Mouse (Mus musculus): ENCODE measurements around the gene Rgs17.
"Not testable (repeated sequence)": the region's sequence is repeated elsewhere in the genome, so short reads cannot be mapped to it uniquely, and the experiment has no call there.

Gene Rgs17

DNA sequence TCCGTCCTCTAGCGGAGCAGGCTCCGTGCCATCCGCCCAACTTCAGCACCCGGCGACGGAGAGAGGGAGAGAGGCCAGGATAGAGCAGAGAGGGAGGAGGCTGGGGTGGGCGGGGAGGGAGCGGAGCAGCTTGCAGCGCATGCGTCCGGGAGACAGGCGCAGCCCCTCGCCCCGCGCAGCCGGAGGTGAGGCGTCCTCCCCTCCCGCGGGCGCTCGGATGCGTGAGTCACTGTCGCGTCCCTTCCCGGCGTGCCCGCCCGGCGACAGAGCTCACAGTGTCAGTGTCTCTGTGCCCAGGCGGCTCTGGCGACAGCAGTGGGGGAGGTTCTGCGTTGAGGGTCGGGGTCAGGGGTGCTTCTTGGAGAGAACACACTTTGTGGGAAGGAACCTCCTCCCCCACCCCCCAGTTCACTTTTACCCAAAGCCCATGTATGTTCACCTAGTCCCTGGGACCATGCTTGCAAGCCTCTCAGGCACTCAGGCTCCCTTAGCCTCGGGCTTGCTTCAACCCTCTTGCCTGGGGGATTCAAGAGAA is at the start of gene Rgs17:
Gene Rgs17, minus strand, starts transcription at position 107 of the 535 bp plus-strand sequence.
- DNase-seq (ENCODE audit: low spot score), result peak; percentile 78

DNA sequence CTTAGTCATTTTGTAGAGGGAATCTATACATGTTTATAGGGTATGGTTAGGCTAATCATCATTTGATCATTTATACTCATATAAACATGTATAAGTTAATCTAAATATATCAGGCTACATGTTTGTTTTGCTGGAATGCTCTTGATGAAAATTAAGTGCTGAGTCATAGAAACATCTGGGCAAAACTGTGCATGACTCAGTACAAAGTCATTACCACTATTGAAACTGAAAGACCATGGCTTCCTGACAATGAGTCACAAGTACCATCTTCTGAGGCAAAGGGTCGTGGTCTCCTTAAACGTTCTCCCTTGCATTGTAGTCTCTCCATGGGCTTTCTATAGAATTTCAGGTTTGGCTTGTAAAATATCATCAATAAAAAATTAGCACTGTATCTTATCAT is 45.5 kb upstream of the Rgs17 start:
- DNase-seq (ENCODE audit: low spot score), result no peak

DNA sequence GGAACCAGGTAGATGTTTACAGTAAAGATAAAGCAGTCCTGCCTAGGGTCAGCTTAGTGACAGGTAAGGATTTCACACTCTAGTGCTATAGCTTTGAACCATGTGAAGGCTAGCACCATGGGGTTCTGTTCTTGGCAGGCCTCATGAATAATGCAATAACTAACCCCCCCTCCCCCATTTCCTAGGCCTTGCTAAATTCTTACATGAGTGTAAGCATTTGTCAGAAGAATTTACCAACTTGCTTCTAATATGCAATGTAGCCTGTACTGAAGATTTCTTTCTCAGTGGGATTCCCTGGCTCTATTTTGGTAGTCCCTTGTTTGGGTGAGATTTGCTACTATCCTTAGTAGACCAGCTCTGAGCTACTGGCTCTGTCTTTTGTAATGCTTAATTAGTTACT is 31.6 kb upstream of the Rgs17 start:
- DNase-seq (ENCODE audit: low spot score), result not testable (repeated sequence)

DNA sequence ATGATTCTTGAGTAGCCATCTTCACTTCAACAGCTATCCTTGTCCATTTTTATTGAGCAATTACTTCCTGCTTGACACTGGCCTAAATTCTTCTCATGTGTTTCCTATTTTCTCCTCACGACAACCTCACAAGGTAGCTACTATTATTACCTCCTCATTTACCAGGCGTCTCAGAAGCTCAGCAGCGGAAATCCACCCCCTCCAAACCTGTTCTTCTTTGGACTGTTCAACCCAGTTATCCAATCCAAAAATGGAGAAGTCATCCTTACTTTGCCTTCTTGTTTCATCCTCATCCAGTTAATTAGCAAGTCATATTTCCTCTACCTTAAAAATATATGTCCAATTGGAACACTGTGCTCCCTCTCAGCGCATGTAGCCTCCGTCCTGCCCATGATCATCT is 2.1 kb upstream of the Rgs17 start:
- DNase-seq (ENCODE audit: low spot score), result no peak

DNA sequence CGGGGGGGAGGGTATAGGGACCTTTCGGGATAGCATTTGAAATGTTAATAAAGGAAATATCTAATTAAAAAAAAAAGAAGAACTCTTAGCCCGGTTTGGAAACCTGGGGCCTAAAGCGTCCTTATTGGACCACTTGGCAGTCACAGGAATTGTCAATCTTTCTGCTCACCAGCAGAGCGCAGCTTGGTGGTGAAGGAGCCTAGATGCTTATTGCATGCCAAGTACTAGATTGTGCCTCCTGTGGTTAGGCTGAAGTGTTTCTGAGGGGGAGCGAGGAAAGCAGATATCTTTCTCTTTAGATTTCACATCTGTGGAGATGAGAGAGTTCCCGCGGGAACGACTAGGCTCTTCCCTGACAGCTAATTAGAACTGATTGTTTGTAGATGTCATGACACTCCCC is 896 bp upstream of the Rgs17 start:
- DNase-seq (ENCODE audit: low spot score), result peak; percentile 25

DNA sequence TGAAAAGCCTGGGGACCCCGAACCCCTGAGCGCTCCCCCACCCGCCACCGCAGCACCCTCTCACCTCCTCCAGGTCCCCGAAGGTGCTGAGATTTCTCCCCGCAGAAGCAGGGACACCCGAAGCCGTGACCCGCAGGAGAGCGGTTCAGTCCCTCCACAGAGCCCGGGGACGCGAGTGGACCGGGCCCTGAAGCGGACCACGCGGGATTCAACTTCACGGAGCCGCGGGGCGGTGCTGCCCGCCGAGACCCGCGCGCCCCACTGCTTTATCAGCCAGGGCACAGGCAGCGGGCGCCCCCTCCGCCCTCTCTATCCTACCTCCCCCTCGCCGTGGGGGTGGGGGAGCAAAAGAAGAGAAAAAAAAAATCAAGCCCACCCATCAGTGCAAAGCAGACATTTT is 429 bp downstream of the Rgs17 start:
- no peak for DNase-seq (ENCODE audit: low spot score)

DNA sequence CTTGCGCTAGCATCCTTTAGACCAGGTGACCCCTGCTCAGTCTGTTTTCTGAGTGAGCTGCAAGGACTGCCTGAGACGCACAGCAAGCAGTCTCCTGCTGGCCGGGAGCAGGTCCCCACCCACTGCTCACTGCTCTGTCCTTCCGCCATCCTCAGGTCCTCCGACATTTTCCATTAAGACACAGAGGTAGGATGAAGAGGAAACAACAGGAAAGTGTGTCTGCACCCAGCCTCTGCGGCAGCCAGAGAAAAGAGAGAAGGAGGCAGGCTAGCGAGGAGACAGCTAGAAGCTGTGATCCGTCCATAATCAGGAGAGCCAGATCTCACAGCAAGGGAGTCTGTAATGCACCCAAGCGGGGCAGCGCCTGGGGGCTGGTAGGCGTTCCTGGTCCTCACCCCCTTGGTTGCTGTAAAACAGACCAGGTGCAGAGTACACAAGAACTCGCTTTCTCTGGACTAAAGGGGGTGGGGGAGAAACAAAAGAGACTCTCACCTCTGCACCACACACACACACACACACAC is 1.1 kb downstream of the Rgs17 start:
- peak; percentile 13 for DNase-seq (ENCODE audit: low spot score)

DNA sequence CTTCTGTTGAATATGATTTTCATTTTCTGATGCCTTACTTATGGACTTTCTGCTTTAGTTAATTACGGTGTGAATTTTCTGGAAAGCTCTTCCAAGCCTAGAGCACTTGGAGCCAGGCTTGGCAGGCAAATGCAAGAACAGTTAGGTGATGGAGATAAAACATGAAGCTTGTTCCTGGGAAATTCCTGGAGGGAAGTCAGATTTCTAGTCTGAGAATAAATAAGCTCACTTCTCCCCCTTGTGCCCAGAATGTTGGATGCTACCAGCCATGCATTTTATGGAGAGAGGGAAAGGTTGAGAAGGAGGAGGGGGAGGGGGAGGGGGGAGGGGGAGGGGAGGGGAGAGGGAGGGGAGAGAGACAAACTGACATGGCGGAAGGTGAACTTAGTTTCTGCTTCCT is 17.8 kb downstream of the Rgs17 start:
- no peak for DNase-seq (ENCODE audit: low spot score)

DNA sequence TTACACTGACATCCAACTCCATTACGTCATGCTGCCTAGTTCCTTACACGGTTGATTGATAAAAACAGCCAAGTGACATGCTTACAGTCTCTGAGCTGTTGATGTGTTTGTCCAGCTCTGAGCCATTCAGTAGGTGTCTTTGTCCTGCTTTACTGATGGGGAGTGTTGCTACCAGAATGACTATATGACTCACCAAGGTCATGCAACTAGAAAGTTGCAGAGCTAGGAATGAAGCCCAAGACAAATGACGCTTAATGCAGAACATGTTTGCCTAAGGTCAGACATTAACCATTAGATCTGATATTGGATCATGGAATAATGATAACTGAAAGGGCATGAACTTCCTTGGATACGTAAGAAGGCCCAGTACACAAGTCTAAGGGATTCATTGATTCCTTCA is 20.4 kb downstream of the Rgs17 start:
- no peak for DNase-seq (ENCODE audit: low spot score)

DNA sequence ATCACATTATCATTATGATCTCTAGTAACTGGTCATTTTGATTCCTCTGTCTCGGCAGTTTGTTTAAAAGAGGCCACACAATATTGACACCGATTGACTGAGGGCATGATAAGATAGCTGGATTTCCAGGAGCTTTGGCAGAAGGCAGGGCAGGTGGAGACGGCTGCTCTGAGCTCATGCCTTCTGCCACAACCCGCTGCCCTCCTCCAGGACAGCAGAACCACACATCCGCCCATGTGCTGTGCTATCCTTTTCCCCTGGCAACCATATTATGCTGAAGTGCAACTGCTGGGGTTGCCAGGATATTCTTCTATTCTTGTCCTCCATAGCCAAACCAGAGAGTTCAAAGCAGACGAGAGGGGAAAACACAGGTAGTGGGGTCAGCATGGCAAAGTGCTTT is 21.5 kb downstream of the Rgs17 start:
- no peak for DNase-seq (ENCODE audit: low spot score)

DNA sequence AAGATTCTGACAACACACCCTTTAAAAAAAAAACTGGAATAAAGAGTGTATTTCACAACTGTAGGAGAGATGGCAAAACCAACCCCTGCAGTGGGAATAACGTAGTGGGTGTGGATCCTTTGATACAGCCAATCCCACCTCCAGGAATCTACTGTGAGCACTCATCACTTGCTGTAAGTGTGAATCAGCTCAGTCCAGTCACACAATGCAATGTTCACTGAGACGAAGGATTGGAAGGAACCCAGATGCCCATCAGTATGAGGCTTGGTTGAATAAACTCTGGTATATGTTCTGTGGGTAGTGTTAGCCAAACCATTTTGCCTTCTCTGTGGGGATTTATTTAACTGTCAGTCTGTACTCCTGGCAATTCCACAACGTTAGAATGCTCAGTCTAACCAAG is 45.1 kb downstream of the Rgs17 start:
- no peak for DNase-seq (ENCODE audit: low spot score)

DNA sequence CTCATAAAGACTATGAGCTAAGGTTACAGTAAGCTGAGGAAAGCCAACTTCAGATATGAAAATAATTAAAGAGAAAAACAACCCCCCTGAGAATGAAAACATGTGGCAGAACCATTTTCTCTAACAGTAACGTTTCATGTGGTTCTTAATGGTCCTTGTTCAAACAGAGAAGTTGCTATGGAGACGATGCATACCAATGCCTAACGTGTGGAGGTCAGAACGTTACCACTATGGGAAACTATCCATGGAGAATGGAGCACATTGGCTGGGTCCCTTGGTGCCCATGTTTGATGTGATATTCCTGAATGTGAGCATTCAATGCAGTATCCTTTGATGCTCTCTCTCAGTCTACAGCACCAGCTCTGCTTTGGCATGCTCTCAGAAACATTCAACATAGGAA is 51.1 kb downstream of the Rgs17 start:
- DNase-seq (ENCODE audit: low spot score), result no peak

DNA sequence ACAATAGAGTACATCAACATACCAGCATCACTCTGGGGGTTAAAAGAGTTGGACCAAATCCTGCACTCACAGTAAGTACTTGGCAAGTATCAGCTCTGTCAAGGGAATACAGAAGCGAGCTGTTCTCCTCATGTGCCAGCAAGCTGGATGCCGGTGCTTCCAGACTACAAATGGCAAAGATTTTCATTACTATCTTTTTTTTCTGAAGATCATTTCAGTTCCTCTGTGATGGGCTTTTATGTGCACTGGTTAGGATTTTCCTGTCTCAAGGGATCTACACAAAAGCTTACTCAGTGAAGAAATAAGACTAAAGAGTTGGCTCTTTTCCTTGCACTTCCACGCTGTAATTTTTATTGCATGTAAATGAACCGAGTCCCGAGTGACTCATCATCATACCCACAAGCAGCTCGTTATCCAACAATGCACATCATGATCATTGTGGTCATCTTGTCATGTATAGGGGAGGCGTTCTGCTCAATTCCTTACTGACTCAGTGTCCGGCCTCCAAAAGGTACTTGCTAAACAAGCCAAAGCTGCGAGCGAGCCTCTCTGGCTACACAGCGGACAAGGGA is 54.1 kb downstream of the Rgs17 start:
- DNase-seq (ENCODE audit: low spot score), result no peak

DNA sequence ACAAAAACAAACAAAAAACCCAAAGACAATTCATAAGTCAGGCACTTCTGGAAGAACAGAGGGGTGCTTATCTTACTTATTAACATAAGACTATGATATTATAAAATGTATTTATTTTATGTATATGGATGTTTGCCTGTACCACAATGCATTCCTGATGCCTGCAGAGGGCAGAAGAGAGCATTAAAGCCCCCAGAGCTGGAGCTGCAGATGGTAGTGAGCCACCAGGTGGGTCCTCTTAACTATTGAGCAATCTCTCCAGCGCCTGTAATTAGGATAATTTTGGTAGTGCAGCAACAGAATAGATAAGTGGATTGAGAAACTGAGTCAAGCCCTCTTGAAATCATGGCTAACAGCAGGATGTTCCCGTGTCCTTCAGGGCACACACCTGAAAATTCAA is 56.2 kb downstream of the Rgs17 start:
- no peak for DNase-seq (ENCODE audit: low spot score)

DNA sequence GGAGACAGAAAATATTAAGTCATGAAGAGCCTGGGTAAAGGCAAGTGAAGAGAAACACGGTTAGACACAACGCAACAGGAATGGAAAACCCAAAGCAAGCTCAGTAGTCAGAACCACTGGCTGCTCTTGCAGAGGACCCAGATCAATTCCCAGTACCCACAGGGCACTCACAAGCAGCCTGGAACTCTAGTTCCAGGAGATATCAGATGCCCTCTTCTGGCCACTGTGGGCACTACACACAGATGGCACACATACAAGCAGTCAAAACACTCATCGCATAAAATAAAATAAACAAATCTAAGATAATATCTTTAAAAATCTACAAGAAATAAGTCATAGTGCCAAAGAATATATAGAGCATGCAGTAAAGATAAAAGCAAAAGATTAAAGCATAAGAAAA is 59.5 kb downstream of the Rgs17 start:
- DNase-seq (ENCODE audit: low spot score), result no peak

DNA sequence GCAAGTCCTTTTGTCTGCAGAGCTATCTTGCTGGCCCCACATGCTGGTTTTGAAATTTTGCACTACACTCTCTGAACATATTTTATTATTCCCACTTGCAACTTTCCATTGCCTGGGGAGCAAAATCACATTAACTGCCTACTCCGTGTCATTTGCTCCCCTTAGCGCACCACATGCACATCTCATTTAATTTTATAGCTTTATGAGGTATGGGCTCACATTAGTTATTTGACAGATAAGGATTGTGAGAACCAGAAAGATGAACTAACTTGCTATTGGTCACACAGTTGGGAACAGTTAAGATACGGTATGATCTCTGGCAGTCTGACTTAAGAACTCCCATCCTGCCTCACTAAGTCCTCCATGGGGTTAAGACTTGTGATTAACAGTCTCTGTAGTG is 61.4 kb downstream of the Rgs17 start:
- no peak for DNase-seq (ENCODE audit: low spot score)

DNA sequence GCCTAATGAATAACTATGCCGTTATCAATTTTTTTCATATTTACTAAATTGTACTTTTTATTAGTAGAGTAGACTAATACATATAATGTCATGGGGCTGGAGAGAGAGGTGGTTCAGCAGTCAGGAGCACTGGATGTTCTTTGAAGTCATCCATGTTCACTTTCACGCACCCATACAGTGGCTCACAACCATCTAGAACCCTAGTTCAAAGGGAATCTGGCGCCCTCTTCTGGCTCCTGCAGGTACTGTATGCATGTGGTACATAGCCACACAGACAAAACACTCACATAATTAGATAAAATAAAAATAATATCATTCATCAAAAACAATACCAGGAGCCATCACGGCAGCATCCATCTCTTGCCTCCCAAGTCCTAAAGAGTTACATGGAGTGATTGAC is 62.5 kb downstream of the Rgs17 start:
- peak; percentile 14 for DNase-seq (ENCODE audit: low spot score)

DNA sequence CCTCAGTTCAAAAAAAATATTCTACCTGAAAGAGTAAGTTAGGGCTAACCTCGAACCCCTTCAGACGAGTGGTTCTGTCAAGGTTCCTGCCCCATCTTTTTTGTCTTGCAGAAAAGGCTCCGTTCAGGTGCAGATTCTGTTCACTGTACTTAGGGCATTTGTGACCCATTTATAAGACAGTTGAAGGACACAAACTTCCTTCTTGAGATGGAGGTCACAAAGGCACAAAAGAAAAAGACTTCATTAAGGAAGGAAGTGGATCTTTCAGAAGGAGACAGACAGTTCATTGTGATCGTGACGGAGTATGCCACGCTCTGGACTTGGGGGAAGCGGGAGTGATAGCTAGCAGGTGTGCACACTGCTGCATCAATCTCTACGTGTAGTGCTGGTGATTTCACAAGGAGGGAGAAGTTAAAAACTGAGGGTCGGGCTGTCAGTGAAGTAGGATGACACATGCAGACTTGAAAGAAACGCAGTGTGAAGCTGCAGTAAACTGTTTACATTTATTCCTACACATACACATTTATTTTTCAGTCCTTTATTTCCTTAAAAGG is 64.1 kb downstream of the Rgs17 start:
- DNase-seq (ENCODE audit: low spot score), result no peak

DNA sequence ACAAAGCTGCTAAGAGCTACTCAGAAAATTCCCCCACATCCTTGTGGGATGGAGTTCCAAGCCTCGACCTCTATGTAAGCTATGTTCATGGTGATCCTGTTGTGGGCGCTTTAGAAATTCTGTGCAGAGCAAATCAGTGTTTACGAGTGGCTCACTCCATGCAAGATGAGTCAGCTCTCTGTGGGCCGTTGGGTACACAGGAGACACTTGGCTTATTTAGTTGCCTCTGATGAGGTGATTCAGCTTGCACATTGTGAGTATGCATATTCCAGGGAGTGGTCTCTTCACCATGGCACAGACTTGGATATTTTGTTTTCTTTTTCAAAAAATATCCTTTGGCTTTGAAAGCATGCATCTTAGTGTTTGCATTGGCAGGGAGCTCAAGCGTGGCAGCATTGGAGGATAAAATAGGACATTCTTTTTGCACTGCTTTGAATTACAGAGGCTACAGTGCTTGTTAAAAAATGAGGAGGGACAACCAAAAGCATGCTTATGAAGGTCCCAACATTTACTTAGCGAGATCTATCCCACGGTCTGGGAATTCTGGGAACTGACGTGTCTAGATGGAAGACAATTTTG is 68.8 kb downstream of the Rgs17 start:
- no peak for DNase-seq (ENCODE audit: low spot score)

DNA sequence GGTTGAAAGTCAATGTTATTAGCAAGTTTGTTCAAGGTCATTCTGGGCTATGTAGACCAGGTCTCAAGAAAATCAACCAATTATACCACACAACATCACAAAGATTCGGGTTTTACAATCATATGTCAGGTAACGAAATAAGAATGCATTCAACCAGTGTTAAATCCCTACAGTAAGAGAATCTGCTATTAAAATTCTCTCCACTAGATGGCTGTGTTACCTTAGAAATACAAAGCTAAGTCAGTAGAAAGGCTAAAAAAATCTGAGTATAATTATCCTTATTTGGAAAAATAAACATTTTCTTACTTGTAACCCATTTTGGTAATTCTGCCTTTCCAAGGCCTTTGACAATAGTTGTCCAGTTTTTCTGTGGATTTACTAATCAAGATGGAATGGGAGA is 75.3 kb downstream of the Rgs17 start:
- no peak for DNase-seq (ENCODE audit: low spot score)

DNA sequence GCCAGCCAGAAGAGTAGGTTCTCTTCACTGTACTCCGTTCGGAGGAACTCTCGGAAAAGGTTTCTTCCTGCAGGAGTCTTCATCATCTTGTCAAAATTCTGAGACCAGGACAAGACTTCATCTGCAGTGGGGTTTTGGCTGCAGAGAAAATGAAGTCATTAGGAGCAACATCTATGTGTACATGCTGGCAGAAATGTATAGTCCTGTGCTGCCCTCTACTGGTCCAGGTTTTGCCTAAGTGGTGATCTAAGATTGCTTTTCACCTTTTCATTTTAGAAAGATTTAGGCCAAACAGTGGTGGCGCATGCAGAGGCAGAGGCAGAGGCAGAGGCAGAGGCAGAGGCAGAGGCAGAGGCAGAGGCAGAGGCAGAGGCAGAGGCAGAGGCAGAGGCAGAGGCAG is 80.8 kb downstream of the Rgs17 start:
- DNase-seq (ENCODE audit: low spot score), result peak; percentile 68

DNA sequence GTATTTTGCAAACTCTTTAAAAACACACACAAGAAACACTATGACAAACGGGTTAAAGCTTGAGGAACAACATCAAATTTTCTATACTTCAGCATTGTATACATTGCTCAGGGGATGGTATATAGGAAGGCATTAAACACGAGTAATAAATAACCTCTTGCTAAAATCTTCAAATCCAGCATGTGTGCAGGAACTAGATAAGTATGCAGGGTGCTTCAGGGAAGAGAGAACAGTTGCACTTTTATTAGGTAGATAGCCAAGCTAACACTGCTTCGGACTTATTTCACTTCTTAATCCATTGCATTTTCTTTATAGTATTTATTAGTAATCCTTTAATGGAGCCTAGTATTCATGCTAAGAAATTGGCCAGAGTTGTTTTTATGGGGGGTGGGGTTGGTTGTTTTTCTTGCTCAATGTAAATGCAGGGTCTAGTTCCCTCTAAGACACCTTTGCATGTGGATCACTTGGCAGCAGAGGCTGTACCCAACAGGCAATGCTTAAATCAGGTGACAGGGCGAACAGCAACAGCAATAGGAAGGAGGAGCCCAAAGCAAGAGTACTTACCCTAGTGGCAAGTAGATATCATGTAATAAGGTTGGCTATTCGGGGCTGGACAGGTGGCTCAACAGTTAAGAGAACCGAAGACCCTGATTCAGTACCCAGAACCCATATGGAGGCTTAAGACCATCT is 95.7 kb downstream of the Rgs17 start:
- no peak for DNase-seq (ENCODE audit: low spot score)

DNA sequence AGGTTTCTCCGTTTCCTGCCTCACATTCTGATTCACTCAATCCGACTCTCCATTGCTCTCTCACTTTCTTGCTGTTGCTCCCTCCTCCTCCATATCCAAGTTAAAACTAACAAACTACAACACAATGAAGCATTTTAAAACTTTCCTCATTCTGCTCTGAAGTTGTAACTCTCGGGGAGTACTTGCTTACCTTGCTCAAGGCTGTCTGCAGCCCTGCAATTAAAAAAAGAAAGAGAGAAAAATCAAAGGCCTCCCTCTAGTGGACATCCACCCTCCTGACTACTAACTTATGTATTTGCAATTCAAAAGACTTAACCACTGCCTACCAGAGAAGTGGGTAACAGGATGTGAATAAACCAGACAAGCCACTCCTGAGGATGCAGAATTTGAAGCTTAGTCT is 97.4 kb downstream of the Rgs17 start:
- DNase-seq (ENCODE audit: low spot score), result peak; percentile 46
